Mouse (Mus musculus): ENCODE data around the gene Map3k6. TPM values are rescaled to one million over a fixed set of nuclear protein-coding genes. Genes with fewer than 3 reads are reported as not detected.

The Map3k6 gene
- polyA plus RNA-seq, 1 experiment, result 1.6 TPM

DNA sequence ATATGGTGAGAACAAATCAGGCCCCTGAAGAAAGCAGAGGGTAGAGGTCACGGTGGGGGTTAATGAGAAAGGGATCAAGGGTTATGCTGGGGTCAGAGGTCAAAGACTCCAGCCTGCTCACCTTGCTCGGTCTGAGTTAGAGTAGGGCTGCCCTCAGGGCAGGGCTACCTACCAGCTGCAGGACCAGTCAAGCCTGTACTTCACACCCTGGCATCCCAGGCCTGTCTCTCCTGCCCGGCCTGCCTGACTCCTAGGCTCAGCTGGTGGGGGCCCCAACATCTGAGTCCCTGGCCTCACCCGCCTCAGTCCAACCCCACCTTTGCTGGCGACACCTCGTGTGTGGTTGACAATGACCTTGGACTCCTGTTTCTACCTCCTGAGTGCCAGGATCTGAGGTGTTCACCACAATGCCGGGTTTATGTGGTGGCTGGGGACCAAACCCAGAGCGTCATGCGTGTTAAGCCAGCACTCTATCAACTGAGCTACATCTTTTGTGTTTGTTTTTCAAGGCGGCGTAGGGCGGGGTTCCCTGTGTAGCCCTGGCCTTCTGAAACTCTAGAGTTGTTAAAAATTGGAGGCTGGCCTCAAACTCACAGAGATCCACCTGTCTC is 17.3 kb downstream of the Map3k6 start:
- TF ChIP-seq CTCF (IDR thresholded peaks at IDR 0.05; ENCODE audit: low read depth, low read length) (no peak), POLR2A (IDR thresholded peaks at IDR 0.05; ENCODE audit: borderline replicate concordance, low read depth, low read length) (no peak)
- Histone ChIP-seq H3K4me3 (ENCODE audit: insufficient read depth, low read length) (no peak overlapping the region), H3K4me1 (ENCODE audit: control insufficient read depth, insufficient read depth, low read length) (no peaks in the 10 kb centered on the region), H3K27ac (ENCODE audit: insufficient read depth, low read depth, low read length) (no peak overlapping the region)

DNA sequence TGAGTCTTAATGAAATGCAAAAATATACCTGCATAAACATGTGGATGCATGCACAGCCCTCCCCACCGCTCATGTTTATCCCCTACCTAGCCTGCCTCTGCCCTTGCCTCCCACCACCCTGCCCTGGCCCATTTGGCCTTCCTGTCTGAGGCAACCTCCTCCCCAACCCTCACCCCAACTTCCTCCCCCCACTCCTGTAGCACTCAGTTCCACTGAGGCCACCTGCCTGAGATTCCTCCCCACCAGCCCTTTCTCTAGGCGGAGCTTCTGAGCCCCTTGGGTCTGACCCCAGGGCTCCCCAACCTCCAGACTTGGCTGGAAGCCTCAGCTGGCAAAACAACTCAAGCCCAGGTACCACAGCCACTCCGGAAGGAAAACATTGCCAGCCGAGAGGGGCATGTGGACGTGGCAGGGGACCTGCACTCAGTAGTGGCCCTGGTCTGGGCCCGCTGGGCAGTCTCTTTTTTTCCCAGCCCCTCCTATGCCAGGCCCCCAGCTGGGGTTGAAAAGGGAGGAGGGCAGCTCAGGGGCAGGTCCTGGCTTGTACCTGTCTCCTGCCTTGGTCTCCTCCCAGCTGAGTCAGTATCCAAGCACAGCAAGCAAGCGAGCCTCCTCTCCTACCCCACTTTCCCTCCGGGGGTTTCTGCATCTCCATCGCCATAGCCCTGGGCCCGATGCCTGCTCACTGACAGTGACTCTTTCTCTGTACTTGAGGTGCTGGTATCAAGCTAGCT is 21.2 kb downstream of the Map3k6 start:
- Histone ChIP-seq H3K27ac (ENCODE audit: insufficient read depth, low read depth, low read length) (no peak overlapping the region), H3K4me3 (ENCODE audit: insufficient read depth, low read length) (no peak overlapping the region)
- no peak for TF ChIP-seq POLR2A (IDR thresholded peaks at IDR 0.05; ENCODE audit: borderline replicate concordance, low read depth, low read length)
- no peak for TF ChIP-seq CTCF (IDR thresholded peaks at IDR 0.05; ENCODE audit: low read depth, low read length)

DNA sequence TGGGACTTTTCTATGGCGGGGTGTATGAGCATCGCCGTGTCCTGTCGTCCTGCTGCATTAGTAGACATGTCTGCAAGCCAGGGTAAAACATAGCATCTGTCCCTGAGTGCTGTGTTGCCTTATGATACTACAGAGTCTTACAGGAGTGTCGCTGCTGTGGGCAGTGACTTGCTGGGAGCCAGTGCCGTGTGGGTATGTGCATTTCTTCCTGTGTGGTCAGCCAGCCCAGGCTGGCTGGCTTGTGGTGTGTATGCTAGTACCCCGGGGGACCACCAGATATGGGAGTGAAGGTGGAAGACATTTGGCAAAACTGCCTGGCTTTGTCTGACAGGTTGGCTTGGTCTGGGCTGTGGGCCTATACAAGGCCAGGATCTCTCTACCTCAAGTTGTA is 21.8 kb downstream of the Map3k6 start:
- Histone ChIP-seq H3K4me1 (ENCODE audit: control insufficient read depth, insufficient read depth, low read length) (no peaks in the 10 kb centered on the region), H3K4me3 (ENCODE audit: insufficient read depth, low read length) (no peak overlapping the region), H3K27ac (ENCODE audit: insufficient read depth, low read depth, low read length) (no peak overlapping the region)
- no peak for TF ChIP-seq POLR2A (IDR thresholded peaks at IDR 0.05; ENCODE audit: borderline replicate concordance, low read depth, low read length)
- no peak for TF ChIP-seq CTCF (IDR thresholded peaks at IDR 0.05; ENCODE audit: low read depth, low read length)

More for the DNA sequence above, 21.2 kb downstream of the Map3k6 start:
- no peaks in the 10 kb centered on the region for H3K4me1 ChIP-seq (ENCODE audit: control insufficient read depth, insufficient read depth, low read length)

DNA sequence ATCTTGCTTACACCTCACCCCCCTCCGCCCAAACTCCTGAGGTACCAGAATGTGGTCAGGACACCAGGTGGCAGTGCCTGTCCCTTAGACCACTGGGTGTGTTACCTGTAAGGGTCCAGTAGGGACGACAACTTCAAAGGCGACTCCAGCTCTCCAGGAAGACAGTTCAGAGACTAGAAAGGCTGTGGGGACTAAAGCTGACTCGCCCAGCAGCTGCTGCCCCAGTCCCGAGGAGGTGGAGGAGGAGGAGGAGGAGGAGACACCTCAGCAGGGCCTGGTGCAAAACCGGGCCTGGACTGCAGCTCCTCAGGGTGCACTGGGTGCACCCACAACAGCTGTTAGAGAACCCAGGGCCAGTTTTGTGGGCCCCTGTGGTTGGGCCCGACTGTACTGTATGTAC is 22.3 kb downstream of the Map3k6 start, which contains the start of gene Sytl1:
TSS of gene Sytl1 (minus strand) at position 232 of the 400 bp plus-strand sequence.
- Histone ChIP-seq H3K27ac (ENCODE audit: insufficient read depth, low read depth, low read length) (no peak within 1 kb of the TSS), H3K4me1 (ENCODE audit: control insufficient read depth, insufficient read depth, low read length) (no peaks in the 10 kb centered on the region), H3K4me3 (ENCODE audit: insufficient read depth, low read length) (no peak within 1 kb of the TSS)
- TF ChIP-seq CTCF (IDR thresholded peaks at IDR 0.05; ENCODE audit: low read depth, low read length) (no peak), POLR2A (IDR thresholded peaks at IDR 0.05; ENCODE audit: borderline replicate concordance, low read depth, low read length) (no peak)

DNA sequence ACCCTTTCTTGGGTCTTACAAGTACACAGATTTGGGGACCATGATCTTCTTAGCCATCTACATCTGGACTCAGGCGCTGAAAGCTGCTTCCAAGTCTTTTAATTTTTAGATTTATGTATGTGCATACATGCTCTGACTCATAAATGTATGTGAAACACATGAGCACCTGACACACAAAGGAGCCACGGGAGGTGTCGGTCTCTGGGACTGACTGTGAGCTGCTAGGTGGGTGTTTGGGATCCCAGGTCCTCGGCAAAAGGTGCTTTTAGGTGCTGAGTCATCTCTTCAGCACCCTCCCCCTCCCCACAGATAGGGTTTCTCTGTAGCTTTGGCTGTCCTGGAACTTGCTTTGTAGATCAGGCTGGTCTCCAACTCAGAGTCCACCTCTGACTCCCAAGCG is 23.1 kb downstream of the Map3k6 start:
- no peaks in the 10 kb centered on the region for H3K4me1 ChIP-seq (ENCODE audit: control insufficient read depth, insufficient read depth, low read length)
- H3K4me3 ChIP-seq (ENCODE audit: insufficient read depth, low read length), result no peak overlapping the region
- no peak overlapping the region for H3K27ac ChIP-seq (ENCODE audit: insufficient read depth, low read depth, low read length)
- TF ChIP-seq CTCF (IDR thresholded peaks at IDR 0.05; ENCODE audit: low read depth, low read length), result no peak
- TF ChIP-seq POLR2A (IDR thresholded peaks at IDR 0.05; ENCODE audit: borderline replicate concordance, low read depth, low read length), result no peak

DNA sequence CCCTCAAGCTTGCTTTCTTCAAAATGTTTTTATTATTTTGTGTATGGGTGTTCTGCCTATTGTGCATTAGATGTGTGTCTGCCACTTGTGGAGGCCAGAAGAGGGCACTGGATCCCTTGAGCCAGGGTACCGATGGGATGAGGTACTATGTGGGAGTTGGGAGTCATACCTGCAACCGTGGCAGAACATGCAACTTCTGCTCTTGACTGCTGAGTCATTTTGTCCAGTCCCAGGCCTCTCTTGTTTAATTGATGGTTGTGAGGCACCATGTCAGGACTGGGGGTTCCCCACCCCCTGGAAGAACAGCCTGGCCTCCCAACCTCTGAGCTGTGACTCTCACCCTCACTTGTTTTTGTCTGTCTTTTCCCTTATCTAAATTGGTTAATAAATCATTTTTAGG is 23.9 kb downstream of the Map3k6 start:
- no peak overlapping the region for H3K27ac ChIP-seq (ENCODE audit: insufficient read depth, low read depth, low read length)
- H3K4me3 ChIP-seq (ENCODE audit: insufficient read depth, low read length), result no peak overlapping the region
- no peak for TF ChIP-seq POLR2A (IDR thresholded peaks at IDR 0.05; ENCODE audit: borderline replicate concordance, low read depth, low read length)
- TF ChIP-seq CTCF (IDR thresholded peaks at IDR 0.05; ENCODE audit: low read depth, low read length), result no peak
- no peaks in the 10 kb centered on the region for H3K4me1 ChIP-seq (ENCODE audit: control insufficient read depth, insufficient read depth, low read length)

DNA sequence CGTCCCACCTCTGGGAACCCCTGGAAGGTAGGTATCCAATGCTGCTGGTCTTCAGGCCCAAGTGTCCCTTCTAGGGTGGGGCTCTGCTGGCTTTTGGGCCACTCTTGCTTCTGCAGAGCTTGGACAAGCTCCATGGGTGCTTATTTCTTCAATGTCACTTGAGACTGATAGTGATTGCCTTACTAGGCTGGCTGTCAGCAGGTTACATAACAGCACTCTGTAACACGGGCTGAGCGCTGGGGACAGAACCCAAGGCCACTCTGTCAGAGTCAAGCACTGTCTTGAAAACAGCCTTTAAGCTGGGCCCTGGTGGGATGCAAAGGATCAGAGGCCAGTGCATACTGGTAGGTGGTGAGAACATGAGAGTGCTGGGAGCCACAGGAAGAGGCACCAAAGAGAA is 24.7 kb downstream of the Map3k6 start:
- Histone ChIP-seq H3K4me1 (ENCODE audit: control insufficient read depth, insufficient read depth, low read length) (no peaks in the 10 kb centered on the region), H3K27ac (ENCODE audit: insufficient read depth, low read depth, low read length) (no peak overlapping the region), H3K4me3 (ENCODE audit: insufficient read depth, low read length) (no peak overlapping the region)
- TF ChIP-seq CTCF (IDR thresholded peaks at IDR 0.05; ENCODE audit: low read depth, low read length) (no peak), POLR2A (IDR thresholded peaks at IDR 0.05; ENCODE audit: borderline replicate concordance, low read depth, low read length) (no peak)

DNA sequence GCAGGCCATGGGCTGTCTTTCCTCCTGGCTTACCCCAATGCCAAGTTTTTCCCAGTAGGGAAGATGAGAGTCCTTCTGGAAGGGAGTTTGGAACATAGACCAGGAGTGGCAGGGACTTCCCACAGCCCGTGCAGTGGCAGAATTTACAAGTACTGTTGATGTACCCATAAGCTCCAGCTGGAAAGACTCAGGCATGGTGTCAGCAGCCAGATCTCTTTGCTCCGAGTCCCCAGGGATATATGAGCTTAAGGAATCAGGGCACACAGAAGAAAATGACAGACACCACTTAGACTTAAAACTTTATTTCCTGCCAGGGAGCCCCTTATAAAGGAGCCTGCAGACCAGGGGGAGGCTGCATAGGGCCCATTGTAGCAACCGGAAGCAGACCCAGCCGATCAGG is 25.1 kb downstream of the Map3k6 start:
- Histone ChIP-seq H3K27ac (ENCODE audit: insufficient read depth, low read depth, low read length) (no peak overlapping the region), H3K4me1 (ENCODE audit: control insufficient read depth, insufficient read depth, low read length) (no peaks in the 10 kb centered on the region), H3K4me3 (ENCODE audit: insufficient read depth, low read length) (no peak overlapping the region)
- TF ChIP-seq CTCF (IDR thresholded peaks at IDR 0.05; ENCODE audit: low read depth, low read length) (no peak), POLR2A (IDR thresholded peaks at IDR 0.05; ENCODE audit: borderline replicate concordance, low read depth, low read length) (no peak)

DNA sequence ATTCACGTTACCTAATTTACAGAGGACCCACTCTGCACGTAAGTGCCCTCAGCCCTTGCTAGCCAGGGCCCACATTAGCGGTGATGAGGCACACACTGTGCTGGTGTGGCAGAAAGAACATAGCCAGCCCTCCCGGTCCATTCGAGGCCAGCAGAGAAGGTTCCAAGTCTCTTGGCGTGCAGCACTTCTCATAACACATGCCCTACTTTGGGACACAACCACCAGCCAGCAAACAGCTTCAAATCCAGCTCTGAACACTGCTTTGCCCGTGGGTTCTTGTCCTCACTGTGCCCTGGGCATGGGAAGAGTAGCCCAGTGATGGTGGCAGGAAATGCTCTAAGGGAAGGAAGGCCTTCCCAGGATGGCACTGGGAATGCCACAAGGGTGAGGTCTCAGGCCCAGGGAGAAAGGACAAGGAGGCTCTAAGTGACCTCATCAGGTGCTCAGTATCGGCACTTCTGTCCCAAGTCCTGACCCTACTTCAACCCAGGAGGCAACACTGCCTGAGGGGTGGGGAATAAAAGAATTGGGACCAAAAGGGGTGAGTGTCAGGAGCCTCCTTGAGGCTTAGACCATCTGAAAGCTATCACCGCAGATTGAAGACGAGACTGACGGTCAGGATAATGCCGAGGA is 25.7 kb downstream of the Map3k6 start:
- Histone ChIP-seq H3K27ac (ENCODE audit: insufficient read depth, low read depth, low read length) (no peak overlapping the region), H3K4me1 (ENCODE audit: control insufficient read depth, insufficient read depth, low read length) (no peaks in the 10 kb centered on the region), H3K4me3 (ENCODE audit: insufficient read depth, low read length) (no peak overlapping the region)
- TF ChIP-seq CTCF (IDR thresholded peaks at IDR 0.05; ENCODE audit: low read depth, low read length) (no peak), POLR2A (IDR thresholded peaks at IDR 0.05; ENCODE audit: borderline replicate concordance, low read depth, low read length) (no peak)

DNA sequence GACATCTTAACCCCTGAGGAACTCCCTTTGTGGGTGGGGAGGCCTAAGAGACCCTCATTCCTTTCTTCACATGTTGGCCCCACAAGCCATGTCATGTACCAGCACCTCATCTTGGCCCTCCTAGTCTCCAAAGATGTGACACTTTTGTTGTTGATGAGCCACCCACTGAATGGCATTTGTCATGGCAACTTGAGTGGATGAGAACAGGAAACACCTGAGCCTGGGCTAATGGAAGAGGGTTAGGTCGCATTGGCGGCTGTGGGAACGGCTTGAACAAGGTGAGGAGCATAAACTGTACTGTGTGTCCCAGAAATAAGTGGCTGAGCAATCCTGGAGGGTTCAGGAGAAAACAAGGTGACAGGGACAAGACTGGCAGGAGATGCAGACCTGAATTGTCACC is 28.3 kb downstream of the Map3k6 start:
- no peak for TF ChIP-seq POLR2A (IDR thresholded peaks at IDR 0.05; ENCODE audit: borderline replicate concordance, low read depth, low read length)
- TF ChIP-seq CTCF (IDR thresholded peaks at IDR 0.05; ENCODE audit: low read depth, low read length), result no peak
- Histone ChIP-seq H3K27ac (ENCODE audit: insufficient read depth, low read depth, low read length) (no peak overlapping the region), H3K4me3 (ENCODE audit: insufficient read depth, low read length) (no peak overlapping the region), H3K4me1 (ENCODE audit: control insufficient read depth, insufficient read depth, low read length) (no peaks in the 10 kb centered on the region)

Measured in bone marrow macrophage, adult 2 months (primary cell).